Mouse (Mus musculus): ENCODE results near the gene Fbxo48. TPM values are rescaled to one million over a fixed set of nuclear protein-coding genes. Genes with fewer than 3 reads are reported as not detected.

The Fbxo48 gene
- total RNA-seq, 1 experiment, result 2.9 TPM

GRCm38 (mm10) chr11:16978161-16978707 lies 27.1 kb downstream of the Fbxo48 start:
- Histone ChIP-seq H3K4me3 (ENCODE audit: insufficient read depth in 1 of 2, low read depth in 1 of 2, low read length in 2 of 2, poor library complexity in 1 of 2, severe bottlenecking in 1 of 2) (no peak overlapping the region), H3K9ac (ENCODE audit: insufficient read depth, low read depth, low read length, poor library complexity, severe bottlenecking) (no peak overlapping the region), H3K36me3 (ENCODE audit: control insufficient read depth, insufficient read depth, low read length, poor library complexity, severe bottlenecking) (no peaks in the 10 kb centered on the region), H3K9me3 (ENCODE audit: control insufficient read depth, insufficient read depth, low read depth, low read length) (no peaks in the 10 kb centered on the region), H3K27ac (ENCODE audit: insufficient read depth, low read depth, low read length, poor library complexity, severe bottlenecking) (no peak overlapping the region), H3K4me1 (ENCODE audit: control insufficient read depth in 2 of 2, insufficient read depth in 2 of 2, low read length in 2 of 2, poor library complexity in 1 of 2) (no peaks in the 10 kb centered on the region)
- DNase-seq (ENCODE audit: low read depth, low spot score), result no peak
- TF ChIP-seq ZC3H11A (IDR thresholded peaks at IDR 0.05; ENCODE audit: borderline replicate concordance, low read depth, low read length) (no peak), ZNF384 (IDR thresholded peaks at IDR 0.05; ENCODE audit: low read depth, low read length) (no peak)
- in situ Hi-C loops (cut with MboI; ENCODE audit: low sequenced_read_pairs in 2 of 2, unreplicated experiment in 2 of 2), result no loop called here

GRCm38 (mm10) chr11:16986550-16987187 lies 35.5 kb downstream of the Fbxo48 start:
- Histone ChIP-seq H3K36me3 (ENCODE audit: control insufficient read depth, insufficient read depth, low read length, poor library complexity, severe bottlenecking) (no peaks in the 10 kb centered on the region), H3K4me3 (ENCODE audit: insufficient read depth in 1 of 2, low read depth in 1 of 2, low read length in 2 of 2, poor library complexity in 1 of 2, severe bottlenecking in 1 of 2) (no peak overlapping the region), H3K9ac (ENCODE audit: insufficient read depth, low read depth, low read length, poor library complexity, severe bottlenecking) (no peak overlapping the region), H3K27ac (ENCODE audit: insufficient read depth, low read depth, low read length, poor library complexity, severe bottlenecking) (no peak overlapping the region), H3K9me3 (ENCODE audit: control insufficient read depth, insufficient read depth, low read depth, low read length) (no peaks in the 10 kb centered on the region), H3K4me1 (ENCODE audit: control insufficient read depth in 2 of 2, insufficient read depth in 2 of 2, low read length in 2 of 2, poor library complexity in 1 of 2) (no peaks in the 10 kb centered on the region)
- in situ Hi-C loops (cut with MboI; ENCODE audit: low sequenced_read_pairs in 2 of 2, unreplicated experiment in 2 of 2), result no loop called here
- no peak for TF ChIP-seq MAFK (IDR thresholded peaks at IDR 0.05; ENCODE audit: insufficient read depth, low read depth, low read length)
- no peak for TF ChIP-seq HCFC1 (IDR thresholded peaks at IDR 0.05; ENCODE audit: borderline replicate concordance, insufficient read depth, low read length)
- TF ChIP-seq ZNF384 (IDR thresholded peaks at IDR 0.05; ENCODE audit: low read depth, low read length), result no peak
- TF ChIP-seq ZC3H11A (IDR thresholded peaks at IDR 0.05; ENCODE audit: borderline replicate concordance, low read depth, low read length), result no peak
- TF ChIP-seq CHD2 (IDR thresholded peaks at IDR 0.05; ENCODE audit: low read depth, low read length), result no peak
- no peak for DNase-seq (ENCODE audit: low read depth, low spot score)

- H3K9me3 ChIP-seq (ENCODE audit: control insufficient read depth, insufficient read depth, low read depth, low read length), result no peaks in the 10 kb centered on the region
- no peak overlapping the region for H3K4me3 ChIP-seq (ENCODE audit: insufficient read depth in 1 of 2, low read depth in 1 of 2, low read length in 2 of 2, poor library complexity in 1 of 2, severe bottlenecking in 1 of 2)
- H3K36me3 ChIP-seq (ENCODE audit: control insufficient read depth, insufficient read depth, low read length, poor library complexity, severe bottlenecking), result no peaks in the 10 kb centered on the region
- no peak for TF ChIP-seq ZC3H11A (IDR thresholded peaks at IDR 0.05; ENCODE audit: borderline replicate concordance, low read depth, low read length)
- TF ChIP-seq CHD2 (IDR thresholded peaks at IDR 0.05; ENCODE audit: low read depth, low read length), result no peak
- no peak for TF ChIP-seq MAFK (IDR thresholded peaks at IDR 0.05; ENCODE audit: insufficient read depth, low read depth, low read length)
- TF ChIP-seq ZNF384 (IDR thresholded peaks at IDR 0.05; ENCODE audit: low read depth, low read length), result no peak
- TF ChIP-seq HCFC1 (IDR thresholded peaks at IDR 0.05; ENCODE audit: borderline replicate concordance, insufficient read depth, low read length), result no peak
- H3K27ac ChIP-seq (ENCODE audit: insufficient read depth, low read depth, low read length, poor library complexity, severe bottlenecking), result no peak overlapping the region
- no peak overlapping the region for H3K9ac ChIP-seq (ENCODE audit: insufficient read depth, low read depth, low read length, poor library complexity, severe bottlenecking)
- no peaks in the 10 kb centered on the region for H3K4me1 ChIP-seq (ENCODE audit: control insufficient read depth in 2 of 2, insufficient read depth in 2 of 2, low read length in 2 of 2, poor library complexity in 1 of 2)
- in situ Hi-C loops (cut with MboI; ENCODE audit: low sequenced_read_pairs in 2 of 2, unreplicated experiment in 2 of 2), result no loop called here
- DNase-seq (ENCODE audit: low read depth, low spot score), result no peak
These were observed 36.7 kb downstream of the Fbxo48 start for GRCm38 (mm10) chr11:16987745-16988328.

- TF ChIP-seq ZNF384 (IDR thresholded peaks at IDR 0.05; ENCODE audit: low read depth, low read length) (no peak), ZC3H11A (IDR thresholded peaks at IDR 0.05; ENCODE audit: borderline replicate concordance, low read depth, low read length) (no peak), HCFC1 (IDR thresholded peaks at IDR 0.05; ENCODE audit: borderline replicate concordance, insufficient read depth, low read length) (no peak), CHD2 (IDR thresholded peaks at IDR 0.05; ENCODE audit: low read depth, low read length) (no peak), MAFK (IDR thresholded peaks at IDR 0.05; ENCODE audit: insufficient read depth, low read depth, low read length) (no peak)
- Histone ChIP-seq H3K9ac (ENCODE audit: insufficient read depth, low read depth, low read length, poor library complexity, severe bottlenecking) (no peak overlapping the region), H3K9me3 (ENCODE audit: control insufficient read depth, insufficient read depth, low read depth, low read length) (no peaks in the 10 kb centered on the region), H3K36me3 (ENCODE audit: control insufficient read depth, insufficient read depth, low read length, poor library complexity, severe bottlenecking) (no peaks in the 10 kb centered on the region), H3K27ac (ENCODE audit: insufficient read depth, low read depth, low read length, poor library complexity, severe bottlenecking) (no peak overlapping the region), H3K4me3 (ENCODE audit: insufficient read depth in 1 of 2, low read depth in 1 of 2, low read length in 2 of 2, poor library complexity in 1 of 2, severe bottlenecking in 1 of 2) (no peak overlapping the region), H3K4me1 (ENCODE audit: control insufficient read depth in 2 of 2, insufficient read depth in 2 of 2, low read length in 2 of 2, poor library complexity in 1 of 2) (no peaks in the 10 kb centered on the region)
- in situ Hi-C loops (cut with MboI; ENCODE audit: low sequenced_read_pairs in 2 of 2, unreplicated experiment in 2 of 2), result no loop called here
- DNase-seq (ENCODE audit: low read depth, low spot score), result no peak
These were observed 38.7 kb downstream of the Fbxo48 start for GRCm38 (mm10) chr11:16989885-16990284.
